Mouse (Mus musculus): ENCODE results near the gene Gfra4. TPM values are rescaled to one million over a fixed set of nuclear protein-coding genes. Genes with fewer than 3 reads are reported as not detected.

Gfra4 gene
- total and polyA plus RNA-seq, 2 experiments from 2014 or later, result 57.9 to 68.6 TPM

DNA sequence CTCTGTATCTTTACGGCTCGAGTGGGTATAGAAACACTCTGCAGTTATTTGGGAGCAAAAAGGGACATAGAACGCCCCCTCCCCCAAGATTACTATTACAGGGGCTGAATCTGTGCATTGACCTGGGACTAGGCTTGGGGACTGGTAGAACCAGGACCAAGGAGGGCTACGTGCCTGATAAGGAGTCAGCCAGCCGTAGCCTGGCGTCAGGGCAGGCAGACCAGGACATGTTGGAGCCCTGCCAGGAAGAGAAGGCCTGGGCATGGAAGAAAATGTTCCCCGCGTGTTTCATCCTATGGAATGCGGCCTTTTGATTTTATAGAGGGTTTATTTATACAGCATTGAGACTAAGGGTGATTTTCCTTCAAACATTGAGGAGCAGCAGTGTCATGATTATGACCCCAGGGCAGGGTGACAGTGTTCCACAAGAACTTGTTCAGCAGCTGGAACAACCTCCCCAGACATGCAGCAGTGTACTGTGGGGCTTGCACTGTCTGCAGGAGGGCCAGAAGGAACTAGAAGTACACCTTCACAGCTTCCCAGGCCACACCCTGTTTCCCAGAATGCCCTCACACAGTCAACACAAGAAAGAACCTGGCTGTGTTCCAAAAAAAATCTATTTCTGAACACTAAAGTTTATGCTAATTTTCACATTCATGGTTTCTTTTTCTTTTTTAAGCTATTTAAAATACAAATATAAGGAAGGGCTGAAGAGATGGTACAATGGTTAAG lies 2.3 kb upstream of the Gfra4 start:
- H3K4me2 ChIP-seq (ENCODE audit: low read depth, low read length, poor library complexity, severe bottlenecking), result no peak overlapping the region
- H3K4me3 ChIP-seq (ENCODE audit: low read depth, low read length), result no peak overlapping the region
- ATAC-seq (ENCODE audit: low FRiP score) (no peak), DNase-seq (ENCODE audit: low spot score) (no peak)
- H3K36me3 ChIP-seq (ENCODE audit: insufficient read depth, low read length), result no peaks in the 10 kb centered on the region
- no peak overlapping the region for H3K9ac ChIP-seq (replicated peaks; ENCODE audit: low read length, poor library complexity, severe bottlenecking)
- no peaks in the 10 kb centered on the region for H3K9me3 ChIP-seq (ENCODE audit: low read length)
- no peaks in the 10 kb centered on the region for H3K27me3 ChIP-seq (ENCODE audit: insufficient read depth, low read length)
- H3K27ac ChIP-seq (ENCODE audit: low read depth, low read length), result no peak overlapping the region
- WGBS, result 75% methylated on average over 9 of the region's 9 CpGs
- TF ChIP-seq CTCF (IDR thresholded peaks at IDR 0.05), result no peak
- H3K4me1 ChIP-seq (ENCODE audit: insufficient read depth, low read length), result peaks cover 2% of the 10 kb centered on the region; the same call in 1 of the 2 replicates

- H3K27me3 ChIP-seq (ENCODE audit: insufficient read depth, low read length), result no peaks in the 10 kb centered on the region
- no peak overlapping the region for H3K4me3 ChIP-seq (ENCODE audit: low read depth, low read length)
- peaks cover 2% of the 10 kb centered on the region; the same call in 1 of the 2 replicates for H3K4me1 ChIP-seq (ENCODE audit: insufficient read depth, low read length)
- H3K27ac ChIP-seq (ENCODE audit: low read depth, low read length), result no peak overlapping the region
- TF ChIP-seq CTCF (IDR thresholded peaks at IDR 0.05), result peak; percentile 53
- no peaks in the 10 kb centered on the region for H3K9me3 ChIP-seq (ENCODE audit: low read length)
- no peak overlapping the region for H3K4me2 ChIP-seq (ENCODE audit: low read depth, low read length, poor library complexity, severe bottlenecking)
- no peak overlapping the region for H3K9ac ChIP-seq (replicated peaks; ENCODE audit: low read length, poor library complexity, severe bottlenecking)
- 10% methylated on average over 7 of the region's 7 CpGs for WGBS
- no peak for DNase-seq (ENCODE audit: low spot score)
- no peak for ATAC-seq (ENCODE audit: low FRiP score)
- H3K36me3 ChIP-seq (ENCODE audit: insufficient read depth, low read length), result no peaks in the 10 kb centered on the region
Measured at GRCm38 (mm10) chr2:131044354-131044852, 1.5 kb upstream of the Gfra4 start.

- no peaks in the 10 kb centered on the region for H3K9me3 ChIP-seq (ENCODE audit: low read length)
- peak overlapping the region; percentile 78 for H3K9ac ChIP-seq (replicated peaks; ENCODE audit: low read length, poor library complexity, severe bottlenecking)
- DNase-seq (ENCODE audit: low spot score), result peak; percentile 73
- H3K4me2 ChIP-seq (ENCODE audit: low read depth, low read length, poor library complexity, severe bottlenecking), result peak overlapping the region; percentile 86
- H3K27me3 ChIP-seq (ENCODE audit: insufficient read depth, low read length), result no peaks in the 10 kb centered on the region
- H3K4me3 ChIP-seq (ENCODE audit: low read depth, low read length), result peak overlapping the region; percentile 60
- H3K4me1 ChIP-seq (ENCODE audit: insufficient read depth, low read length), result peaks cover 2% of the 10 kb centered on the region; the same call in 1 of the 2 replicates
- 3% methylated on average over 102 of the region's 115 CpGs for WGBS
- TF ChIP-seq CTCF (IDR thresholded peaks at IDR 0.05), result no peak
- H3K27ac ChIP-seq (ENCODE audit: low read depth, low read length), result peak overlapping the region; percentile 74
- ATAC-seq (ENCODE audit: low FRiP score), result peak; percentile 83
- H3K36me3 ChIP-seq (ENCODE audit: insufficient read depth, low read length), result no peaks in the 10 kb centered on the region
Measured at GRCm38 (mm10) chr2:131040854-131041825, 1.7 kb downstream of the Gfra4 start.

DNA sequence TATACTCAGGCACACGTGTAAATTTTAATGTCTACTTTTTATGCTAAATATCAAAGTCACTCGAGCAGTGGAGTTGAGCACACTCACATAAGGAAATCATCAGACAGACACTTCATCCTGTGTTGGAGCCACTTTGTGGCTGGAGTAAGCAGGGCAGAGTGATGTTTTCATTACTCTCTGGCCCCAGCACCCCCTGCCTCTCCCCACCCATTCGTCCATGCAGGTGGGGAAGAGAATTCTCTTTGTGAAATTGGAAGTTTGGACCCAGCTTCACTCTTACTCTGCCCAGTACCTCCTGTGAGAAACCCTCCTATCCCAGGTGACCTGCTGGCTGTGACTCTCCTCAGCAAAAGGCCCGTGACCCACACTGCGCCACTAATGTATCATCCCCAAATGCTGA lies 4.2 kb downstream of the Gfra4 start:
- Histone ChIP-seq H3K4me1 (ENCODE audit: insufficient read depth, low read length) (peaks cover 2% of the 10 kb centered on the region; the same call in 1 of the 2 replicates), H3K9me3 (ENCODE audit: low read length) (no peaks in the 10 kb centered on the region; the same call in 1 of the 2 replicates), H3K27ac (ENCODE audit: low read depth, low read length) (no peak overlapping the region), H3K36me3 (ENCODE audit: insufficient read depth, low read length) (no peaks in the 10 kb centered on the region), H3K9ac (replicated peaks; ENCODE audit: low read length, poor library complexity, severe bottlenecking) (no peak overlapping the region), H3K4me2 (ENCODE audit: low read depth, low read length, poor library complexity, severe bottlenecking) (no peak overlapping the region), H3K27me3 (ENCODE audit: insufficient read depth, low read length) (no peaks in the 10 kb centered on the region), H3K4me3 (ENCODE audit: low read depth, low read length) (no peak overlapping the region)
- 77% methylated on average over 5 of the region's 5 CpGs for WGBS
- DNase-seq (ENCODE audit: low spot score) (no peak), ATAC-seq (ENCODE audit: low FRiP score) (no peak)
- no peak for TF ChIP-seq CTCF (IDR thresholded peaks at IDR 0.05)

GRCm38 (mm10) chr2:131038197-131038596 lies 4.7 kb downstream of the Gfra4 start:
- DNase-seq (ENCODE audit: low spot score) (no peak), ATAC-seq (ENCODE audit: low FRiP score) (no peak)
- Histone ChIP-seq H3K9ac (replicated peaks; ENCODE audit: low read length, poor library complexity, severe bottlenecking) (no peak overlapping the region), H3K4me2 (ENCODE audit: low read depth, low read length, poor library complexity, severe bottlenecking) (no peak overlapping the region), H3K4me3 (ENCODE audit: low read depth, low read length) (no peak overlapping the region), H3K36me3 (ENCODE audit: insufficient read depth, low read length) (no peaks in the 10 kb centered on the region), H3K27me3 (ENCODE audit: insufficient read depth, low read length) (no peaks in the 10 kb centered on the region), H3K27ac (ENCODE audit: low read depth, low read length) (no peak overlapping the region), H3K9me3 (ENCODE audit: low read length) (no peaks in the 10 kb centered on the region; the same call in 1 of the 2 replicates), H3K4me1 (ENCODE audit: insufficient read depth, low read length) (peaks cover 2% of the 10 kb centered on the region; the same call in 1 of the 2 replicates)
- whole genome bisulfite sequencing, result 88% methylated on average over 6 of the region's 6 CpGs
- TF ChIP-seq CTCF (IDR thresholded peaks at IDR 0.05), result no peak

Measured in midbrain, postnatal 0 days (tissue).